Mouse (Mus musculus) midbrain, embryonic 12.5 days (tissue): Measurements from ENCODE around the gene Efcab9. TPM values are rescaled to one million over a fixed set of nuclear protein-coding genes. Genes with fewer than 3 reads are reported as not detected.

Experiments
- ATAC-seq: fragments of 200-750 bp; cut with Nextera tagmentation; 2 replicates; pipeline ENCODE4 v1.8.0; 2017; ENCODE audit warnings: low read depth, moderate TSS enrichment, moderate library complexity; ENCODE audit not compliant: low FRiP score
- H3K27ac ChIP-seq: fragments of 300-500 bp; sonication (generic); replicated peaks from 2 replicates; pipeline ENCODE4 v1.5.1; 2016; ENCODE audit warnings: mild to moderate bottlenecking
- H3K27me3 ChIP-seq: fragments of 300-500 bp; sonication (generic); 2 replicates; pipeline ENCODE4 v1.6.1; 2016; ENCODE audit warnings: mild to moderate bottlenecking
- H3K36me3 ChIP-seq: fragments of 300-500 bp; sonication (generic); 2 replicates; pipeline ENCODE4 v1.6.1; 2016
- H3K4me1 ChIP-seq: fragments of 300-500 bp; sonication (generic); 2 replicates; pipeline ENCODE4 v1.6.1; 2016
- H3K4me2 ChIP-seq: fragments of 300-500 bp; sonication (generic); replicated peaks from 2 replicates; pipeline ENCODE4 v1.6.1; 2016; ENCODE audit warnings: mild to moderate bottlenecking, moderate library complexity
- H3K4me3 ChIP-seq: fragments of 300-500 bp; sonication (generic); 2 replicates; pipeline ENCODE4 v1.5.1; 2016; ENCODE audit warnings: mild to moderate bottlenecking
- H3K9ac ChIP-seq: fragments of 300-500 bp; sonication (generic); replicated peaks from 2 replicates; pipeline ENCODE4 v1.6.1; 2016; ENCODE audit warnings: mild to moderate bottlenecking, moderate library complexity
- H3K9me3 ChIP-seq: fragments of 300-500 bp; sonication (generic); 2 replicates; pipeline ENCODE4 v1.6.1; 2016; ENCODE audit warnings: mild to moderate bottlenecking
- WGBS: fragments of 180-500 bp; shearing (Covaris S2); methylation state at CpG from one replicate; pipeline ENCODE4 v1.1.7; 2016; 5-methylcytosine and 5-hydroxymethylcytosine counted together
- polyA plus RNA-seq: library from polyadenylated mRNA; unstranded; fragments of >200 nt; fragmentation: Nextera tagmentation; extraction: Ambion mirVana; gene quantifications from 2 replicates; pipeline ENCODE4 v1.2.1, GENCODE M21; 2016

Gene Efcab9
- polyA plus RNA-seq, 1 experiment from 2014 or later: 0.89 TPM

DNA sequence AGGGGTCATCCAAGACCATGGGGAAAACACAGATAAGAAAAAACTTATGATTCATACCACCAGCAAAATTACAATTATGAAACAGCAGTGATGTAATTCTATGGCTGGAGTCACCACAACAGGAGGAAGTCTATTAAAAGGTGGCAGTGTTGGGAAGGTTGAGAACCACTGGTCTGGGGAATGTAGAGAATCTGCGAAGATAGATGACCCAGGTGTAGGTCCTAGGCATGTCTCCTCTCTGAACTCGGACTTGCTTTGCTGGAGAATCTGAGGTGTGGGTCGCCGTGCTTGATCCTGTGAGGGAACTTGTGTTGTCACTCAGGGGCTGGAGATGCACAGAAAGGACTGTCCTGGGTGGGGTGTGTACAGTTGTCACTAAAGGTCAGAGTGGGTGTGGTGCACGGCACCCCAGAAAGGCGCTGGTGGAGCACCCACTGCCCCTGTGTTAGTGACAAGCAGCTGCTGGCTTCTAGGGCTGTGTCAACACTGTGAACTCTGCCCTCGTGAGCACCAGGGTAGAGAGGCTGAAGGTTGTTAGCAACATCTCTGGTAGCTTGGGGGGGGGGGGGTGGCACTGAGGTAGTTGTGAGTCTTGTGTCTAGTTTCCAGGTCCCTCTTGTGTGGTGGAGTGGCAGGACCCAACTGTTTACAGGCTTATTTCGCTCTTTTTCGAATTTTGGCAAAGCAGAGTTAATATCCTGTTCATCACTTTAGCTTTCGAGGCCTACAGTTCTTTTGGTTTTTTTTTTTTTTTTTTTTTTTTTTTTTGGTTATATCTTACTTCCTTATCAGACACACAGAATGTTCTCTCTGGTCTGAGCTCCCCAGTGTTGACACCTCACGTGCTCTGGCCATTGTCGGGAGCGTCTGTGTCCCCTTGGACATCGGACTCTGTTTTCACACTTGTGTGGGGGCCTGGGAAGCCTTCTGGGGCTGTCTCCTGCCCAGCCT, 22.5 kb upstream of the Efcab9 start:
- no peak for ATAC-seq
- no peak overlapping the region for H3K27ac ChIP-seq
- no peaks in the 10 kb centered on the region for H3K36me3 ChIP-seq
- no peak overlapping the region for H3K4me2 ChIP-seq
- no peaks in the 10 kb centered on the region for H3K9me3 ChIP-seq
- 91% methylated on average over 14 of the region's 14 CpGs for WGBS
- H3K9ac ChIP-seq: no peak overlapping the region
- no peak overlapping the region for H3K4me3 ChIP-seq
- no peaks in the 10 kb centered on the region for H3K27me3 ChIP-seq
- H3K4me1 ChIP-seq: peaks cover 32% of the 10 kb centered on the region

- Histone ChIP-seq H3K27me3 (no peaks in the 10 kb centered on the region), H3K4me1 (peaks cover 38% of the 10 kb centered on the region)
These were observed 21.6 kb upstream of the Efcab9 start for GRCm38 (mm10) chr11:32553311-32554140.

DNA sequence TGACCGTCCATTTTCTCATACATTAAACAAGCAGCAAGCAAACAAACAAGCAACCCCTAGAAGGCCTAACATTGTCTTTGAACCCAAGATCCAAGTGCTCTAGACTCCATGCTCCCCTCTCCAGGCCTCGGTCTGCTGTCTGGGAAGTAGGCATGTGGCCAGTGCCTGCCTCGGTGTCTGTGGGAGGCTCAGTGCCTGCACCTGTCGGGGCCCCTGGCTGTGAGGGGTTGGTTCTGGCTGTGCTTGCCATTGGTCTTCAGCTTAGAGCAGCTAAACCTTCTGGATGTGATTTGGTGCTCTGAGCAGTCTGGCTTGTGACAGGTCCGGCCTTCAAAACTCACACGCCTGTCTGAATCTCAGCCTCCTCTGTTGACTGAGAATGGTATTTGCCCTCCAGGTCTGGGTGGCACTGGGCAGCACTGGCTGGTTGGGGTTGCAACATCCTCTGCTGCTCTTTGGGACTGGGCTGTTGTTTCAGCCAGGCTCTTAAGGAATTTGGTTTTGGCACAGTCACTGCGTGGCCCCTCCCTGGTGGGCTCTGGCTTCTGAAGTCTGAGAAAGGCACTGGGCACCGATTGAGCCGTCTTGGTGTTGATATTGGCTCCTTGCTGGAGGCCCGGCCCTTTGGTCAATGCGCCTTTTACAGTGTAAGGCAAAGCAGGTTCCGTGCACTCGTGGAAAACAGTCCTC, 20.7 kb upstream of the Efcab9 start:
- WGBS: 77% methylated on average over 13 of the region's 13 CpGs
- no peak overlapping the region for H3K4me3 ChIP-seq
- no peaks in the 10 kb centered on the region for H3K9me3 ChIP-seq
- no peaks in the 10 kb centered on the region; the same call in 1 of the 2 replicates for H3K27me3 ChIP-seq
- H3K4me2 ChIP-seq: no peak overlapping the region
- H3K36me3 ChIP-seq: no peaks in the 10 kb centered on the region
- H3K4me1 ChIP-seq: peaks cover 38% of the 10 kb centered on the region
- ATAC-seq: no peak
- no peak overlapping the region for H3K27ac ChIP-seq
- H3K9ac ChIP-seq: no peak overlapping the region

More at GRCm38 (mm10) chr11:32553311-32554140, 21.6 kb upstream of the Efcab9 start:
- Histone ChIP-seq H3K36me3 (no peaks in the 10 kb centered on the region), H3K9ac (no peak overlapping the region), H3K27ac (no peak overlapping the region), H3K4me2 (no peak overlapping the region), H3K9me3 (no peaks in the 10 kb centered on the region), H3K4me3 (no peak overlapping the region)
- no peak for ATAC-seq
- WGBS: 81% methylated on average over 14 of the region's 14 CpGs

DNA sequence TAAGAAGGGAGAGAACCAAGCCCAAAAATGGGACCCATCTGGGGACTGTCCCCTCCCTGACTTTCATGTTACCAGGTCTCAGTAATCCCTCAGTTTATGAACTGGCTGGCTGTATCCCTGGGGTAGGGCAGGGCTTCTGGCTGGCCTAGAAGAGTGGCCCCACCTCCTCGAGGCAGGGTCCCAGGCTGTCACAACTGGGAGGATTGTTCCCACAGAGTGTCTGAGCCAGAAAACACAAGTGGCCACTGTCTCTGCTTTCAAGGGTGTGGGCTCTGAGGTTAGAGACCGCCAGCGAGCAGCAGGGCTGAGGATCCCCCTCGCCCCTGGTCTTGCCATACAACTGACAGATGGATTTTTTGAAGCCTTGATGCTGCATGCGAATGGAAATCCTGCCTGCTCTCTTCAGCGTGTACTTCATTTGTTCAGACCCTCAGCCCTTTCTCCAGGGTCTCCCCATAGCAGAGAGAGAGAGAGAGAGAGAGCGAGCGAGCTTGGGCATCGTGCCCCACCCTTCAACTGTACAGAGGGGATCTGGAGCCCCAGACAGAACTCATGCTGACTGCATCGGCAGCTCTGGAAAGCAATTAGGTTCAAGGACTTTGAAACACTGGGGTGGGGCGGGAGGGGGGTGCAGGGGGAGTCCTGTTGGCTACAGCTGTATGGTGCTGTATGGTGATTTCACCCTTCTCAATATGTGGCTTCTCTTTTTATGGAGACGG, 19.9 kb upstream of the Efcab9 start:
- 70% methylated on average over 12 of the region's 12 CpGs for WGBS
- H3K4me1 ChIP-seq: peaks cover 38% of the 10 kb centered on the region
- H3K4me3 ChIP-seq: no peak overlapping the region

DNA sequence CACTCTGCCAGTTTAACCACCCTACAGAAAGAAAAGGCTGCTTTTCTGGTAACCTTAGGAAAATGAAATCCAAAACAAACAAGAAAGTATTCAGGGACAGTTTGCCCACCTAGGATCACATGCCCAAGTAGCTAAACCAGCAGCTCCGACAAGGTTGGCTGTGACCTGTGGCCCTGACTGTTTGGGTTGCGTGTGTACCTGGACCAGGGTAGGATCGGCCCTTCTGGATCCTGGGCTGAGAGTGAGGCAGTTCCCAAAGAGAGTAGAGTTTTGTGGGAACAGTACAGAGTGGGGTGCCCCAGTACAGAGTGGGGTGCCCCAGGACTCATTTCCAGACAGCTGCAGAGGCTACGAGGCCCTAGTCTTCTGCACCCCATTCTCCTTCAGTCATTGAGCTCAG, 19.2 kb upstream of the Efcab9 start:
- ATAC-seq: no peak
- WGBS: 99% methylated on average over 4 of the region's 4 CpGs
- Histone ChIP-seq H3K9me3 (no peaks in the 10 kb centered on the region), H3K36me3 (no peaks in the 10 kb centered on the region), H3K27me3 (no peaks in the 10 kb centered on the region; the same call in 1 of the 2 replicates), H3K4me3 (no peak overlapping the region), H3K4me1 (peaks cover 38% of the 10 kb centered on the region), H3K4me2 (no peak overlapping the region), H3K9ac (no peak overlapping the region), H3K27ac (no peak overlapping the region)

More for the DNA sequence above, 19.9 kb upstream of the Efcab9 start:
- ATAC-seq: 0 out of 2 replicates have a peak, but pooled peaks have one; percentile 31
- Histone ChIP-seq H3K27me3 (no peaks in the 10 kb centered on the region; the same call in 1 of the 2 replicates), H3K27ac (no peak overlapping the region), H3K9me3 (no peaks in the 10 kb centered on the region), H3K36me3 (no peaks in the 10 kb centered on the region), H3K4me2 (no peak overlapping the region), H3K9ac (no peak overlapping the region)

DNA sequence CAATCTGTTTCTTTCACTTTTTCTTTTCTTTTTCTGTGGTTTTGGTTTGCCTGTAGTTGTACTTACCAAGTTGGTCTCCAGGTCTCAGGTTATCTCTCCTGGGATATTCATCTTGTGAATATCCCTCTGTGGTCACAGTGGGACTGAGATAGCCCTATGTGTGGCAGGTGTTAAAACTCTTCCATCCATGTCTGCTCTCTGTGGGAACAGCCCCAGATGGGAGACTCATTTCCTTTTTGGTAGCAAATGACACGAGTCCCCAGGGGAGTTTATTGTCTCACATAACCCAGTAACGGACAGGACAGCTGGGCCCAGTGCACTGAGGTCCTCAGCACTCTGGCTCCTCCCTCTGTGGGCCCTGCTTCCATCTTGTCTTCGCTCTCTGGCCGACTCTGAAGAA, 18.2 kb upstream of the Efcab9 start:
- no peak overlapping the region for H3K9ac ChIP-seq
- H3K27ac ChIP-seq: no peak overlapping the region; the same call in 1 of the 2 replicates
- H3K27me3 ChIP-seq: no peaks in the 10 kb centered on the region; the same call in 1 of the 2 replicates
- no peak overlapping the region for H3K4me3 ChIP-seq
- no peak overlapping the region for H3K4me2 ChIP-seq
- no peak for ATAC-seq
- peaks cover 38% of the 10 kb centered on the region for H3K4me1 ChIP-seq
- WGBS: 59% methylated on average over 4 of the region's 4 CpGs
- H3K9me3 ChIP-seq: no peaks in the 10 kb centered on the region
- H3K36me3 ChIP-seq: no peaks in the 10 kb centered on the region

GRCm38 (mm10) chr11:32549236-32549635, 17.4 kb upstream of the Efcab9 start:
- Histone ChIP-seq H3K4me3 (no peak overlapping the region), H3K9me3 (no peaks in the 10 kb centered on the region), H3K27ac (no peak overlapping the region), H3K27me3 (no peaks in the 10 kb centered on the region; the same call in 1 of the 2 replicates), H3K36me3 (no peaks in the 10 kb centered on the region), H3K4me2 (no peak overlapping the region), H3K9ac (no peak overlapping the region), H3K4me1 (peaks cover 38% of the 10 kb centered on the region)
- no peak for ATAC-seq
- WGBS: 73% methylated on average over 6 of the region's 6 CpGs

- Histone ChIP-seq H3K36me3 (no peaks in the 10 kb centered on the region), H3K27me3 (no peaks in the 10 kb centered on the region; the same call in 1 of the 2 replicates), H3K4me1 (peaks cover 34% of the 10 kb centered on the region), H3K4me2 (no peak overlapping the region), H3K9me3 (no peaks in the 10 kb centered on the region), H3K27ac (no peak overlapping the region), H3K9ac (no peak overlapping the region), H3K4me3 (no peak overlapping the region)
- WGBS: 87% methylated on average over 4 of the region's 4 CpGs
- ATAC-seq: no peak
These were observed 16.4 kb upstream of the Efcab9 start for GRCm38 (mm10) chr11:32548240-32548639.

- Histone ChIP-seq H3K27me3 (no peaks in the 10 kb centered on the region; the same call in 1 of the 2 replicates), H3K9me3 (no peaks in the 10 kb centered on the region), H3K36me3 (no peaks in the 10 kb centered on the region), H3K4me2 (no peak overlapping the region), H3K4me3 (no peak overlapping the region), H3K9ac (no peak overlapping the region), H3K27ac (no peak overlapping the region), H3K4me1 (peaks cover 29% of the 10 kb centered on the region)
- WGBS: 83% methylated on average over 10 of the region's 10 CpGs
- no peak for ATAC-seq
These were observed 15.6 kb upstream of the Efcab9 start for GRCm38 (mm10) chr11:32547391-32547947.

DNA sequence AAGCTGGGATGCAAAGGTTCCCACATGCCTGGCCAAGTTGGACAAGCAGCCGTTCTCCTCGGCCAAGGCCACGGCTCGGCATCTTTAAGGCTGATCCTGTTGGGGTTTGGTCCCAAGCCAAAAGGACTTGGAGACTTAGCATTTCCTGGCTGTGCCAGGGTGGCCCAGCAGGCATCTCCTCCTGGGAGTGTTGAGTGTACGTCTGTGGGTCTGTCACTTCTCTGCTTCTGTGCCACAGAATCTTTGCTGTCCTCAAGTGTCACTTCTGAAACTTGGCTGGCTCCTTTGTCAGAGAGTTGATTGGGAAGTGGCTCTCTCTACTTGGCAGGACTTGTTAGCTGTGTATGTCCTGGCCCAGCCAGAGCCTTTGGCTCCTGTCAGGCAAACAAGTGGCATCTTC, 14.6 kb upstream of the Efcab9 start:
- no peak for ATAC-seq
- no peak overlapping the region for H3K4me3 ChIP-seq
- peaks cover 19% of the 10 kb centered on the region for H3K4me1 ChIP-seq
- H3K36me3 ChIP-seq: no peaks in the 10 kb centered on the region
- no peak overlapping the region for H3K4me2 ChIP-seq
- H3K27ac ChIP-seq: no peak overlapping the region
- H3K27me3 ChIP-seq: peaks cover 5% of the 10 kb centered on the region; the same call in 1 of the 2 replicates
- H3K9ac ChIP-seq: no peak overlapping the region
- no peaks in the 10 kb centered on the region for H3K9me3 ChIP-seq
- 90% methylated on average over 5 of the region's 5 CpGs for WGBS

GRCm38 (mm10) chr11:32545605-32546004, 13.7 kb upstream of the Efcab9 start:
- peaks cover 6% of the 10 kb centered on the region; the same call in 1 of the 2 replicates for H3K27me3 ChIP-seq
- H3K4me1 ChIP-seq: peaks cover 18% of the 10 kb centered on the region
- H3K9ac ChIP-seq: no peak overlapping the region
- no peak for ATAC-seq
- no peaks in the 10 kb centered on the region for H3K9me3 ChIP-seq
- no peak overlapping the region for H3K4me2 ChIP-seq
- no peak overlapping the region for H3K27ac ChIP-seq
- H3K4me3 ChIP-seq: no peak overlapping the region
- H3K36me3 ChIP-seq: no peaks in the 10 kb centered on the region
- WGBS: 56% methylated on average over 12 of the region's 12 CpGs
